Mouse (Mus musculus): ENCODE results near the gene Ccdc162.

GRCm38 (mm10) chr10:41543439-41543838, 173.0 kb downstream of the Ccdc162 start:
- TF ChIP-seq CTCF (IDR thresholded peaks at IDR 0.05; ENCODE audit: low read depth) (no peak), EP300 (optimal IDR thresholded peaks at IDR 0.05) (no peak)

Measured in stomach, postnatal 0 days (tissue).